Mouse (Mus musculus): ENCODE data around the gene Tpx2.

DNA sequence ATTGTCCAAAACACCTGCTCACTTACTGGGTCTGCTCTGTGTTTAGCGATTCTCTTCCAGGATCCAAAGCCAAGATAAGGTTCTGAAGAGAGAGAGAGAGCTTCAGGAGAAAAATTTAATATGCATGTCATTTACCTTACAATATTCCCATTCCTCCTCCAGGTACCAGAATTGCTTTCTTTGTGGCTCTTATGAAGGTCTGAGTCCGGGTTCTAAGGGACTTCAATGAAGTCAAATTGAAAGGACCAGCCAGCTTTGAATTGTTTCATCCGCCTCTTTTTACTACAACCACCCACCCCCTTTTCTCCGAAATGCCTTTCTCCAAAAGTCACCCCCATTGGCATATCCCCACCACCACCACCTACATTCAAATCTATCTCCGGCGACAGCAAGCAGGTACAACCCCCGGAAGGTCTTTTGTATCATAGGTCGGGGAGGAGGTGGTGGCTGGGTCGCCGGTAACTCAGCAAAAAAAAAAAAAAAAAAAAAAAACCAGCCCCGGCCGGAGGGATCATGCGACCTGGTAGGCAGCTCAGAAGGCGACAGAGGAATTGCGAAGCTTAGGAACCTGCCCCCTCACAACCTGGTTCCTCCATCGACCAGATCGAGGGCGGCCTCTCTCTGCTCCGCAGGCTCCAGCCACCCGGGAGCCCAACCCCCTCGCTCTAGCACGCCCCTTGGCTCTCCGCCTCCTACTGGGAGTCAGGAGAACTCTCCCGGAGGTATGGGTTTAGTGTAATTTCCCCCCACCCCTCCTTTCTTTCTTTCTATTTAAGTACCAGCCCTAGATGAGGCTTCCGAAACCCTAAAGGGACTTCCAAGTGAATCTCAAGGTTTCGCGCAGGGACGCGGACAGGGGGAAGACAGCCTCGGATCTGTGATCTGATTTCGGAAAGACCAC lies 17.5 kb upstream of the Tpx2 start:
- peak; percentile 82 for TF ChIP-seq CTCF (IDR thresholded peaks at IDR 0.05; ENCODE audit: low read depth)
- TF ChIP-seq EP300 (optimal IDR thresholded peaks at IDR 0.05): peak; percentile 24
